Mouse (Mus musculus): ENCODE results near the gene Tyw1.

The Tyw1 gene

GRCm38 (mm10) chr5:130310827-130311226 lies 55.4 kb downstream of the Tyw1 start:
- no peak for DNase-seq (ENCODE audit: extremely low read depth, insufficient read length, low spot score)

GRCm38 (mm10) chr5:130313488-130313887 lies 58.1 kb downstream of the Tyw1 start:
- no peak for DNase-seq (ENCODE audit: extremely low read depth, insufficient read length, low spot score)

- no peak for DNase-seq (ENCODE audit: extremely low read depth, insufficient read length, low spot score)
Observed at GRCm38 (mm10) chr5:130314926-130315325, 59.5 kb downstream of the Tyw1 start.

- no peak for DNase-seq (ENCODE audit: extremely low read depth, insufficient read length, low spot score)
Observed at GRCm38 (mm10) chr5:130316321-130316720, 60.9 kb downstream of the Tyw1 start.

- DNase-seq (ENCODE audit: extremely low read depth, insufficient read length, low spot score): no peak
Observed at GRCm38 (mm10) chr5:130319783-130320182, 64.4 kb downstream of the Tyw1 start.

GRCm38 (mm10) chr5:130320485-130320884 lies 65.1 kb downstream of the Tyw1 start:
- DNase-seq (ENCODE audit: extremely low read depth, insufficient read length, low spot score): no peak

- no peak for DNase-seq (ENCODE audit: extremely low read depth, insufficient read length, low spot score)
Observed at GRCm38 (mm10) chr5:130325486-130325885, 70.1 kb downstream of the Tyw1 start.

GRCm38 (mm10) chr5:130327615-130328263 lies 72.3 kb downstream of the Tyw1 start:
- no peak for DNase-seq (ENCODE audit: extremely low read depth, insufficient read length, low spot score)

- DNase-seq (ENCODE audit: extremely low read depth, insufficient read length, low spot score): no peak
Observed at GRCm38 (mm10) chr5:130328366-130328765, 72.9 kb downstream of the Tyw1 start.

- DNase-seq (ENCODE audit: extremely low read depth, insufficient read length, low spot score): no peak
Observed at GRCm38 (mm10) chr5:130329889-130330288, 74.5 kb downstream of the Tyw1 start.

GRCm38 (mm10) chr5:130330801-130331200 lies 75.4 kb downstream of the Tyw1 start:
- no peak for DNase-seq (ENCODE audit: extremely low read depth, insufficient read length, low spot score)

- no peak for DNase-seq (ENCODE audit: extremely low read depth, insufficient read length, low spot score)
Observed at GRCm38 (mm10) chr5:130331206-130331605, 75.8 kb downstream of the Tyw1 start.

GRCm38 (mm10) chr5:130333566-130333965 lies 78.1 kb downstream of the Tyw1 start:
- DNase-seq (ENCODE audit: extremely low read depth, insufficient read length, low spot score): no peak

GRCm38 (mm10) chr5:130333971-130334370 lies 78.6 kb downstream of the Tyw1 start:
- DNase-seq (ENCODE audit: extremely low read depth, insufficient read length, low spot score): no peak

- DNase-seq (ENCODE audit: extremely low read depth, insufficient read length, low spot score): no peak
Observed at GRCm38 (mm10) chr5:130335462-130335861, 80.0 kb downstream of the Tyw1 start.

- no peak for DNase-seq (ENCODE audit: extremely low read depth, insufficient read length, low spot score)
Observed at GRCm38 (mm10) chr5:130340656-130341055, 85.2 kb downstream of the Tyw1 start.

- no peak for DNase-seq (ENCODE audit: extremely low read depth, insufficient read length, low spot score)
Observed at GRCm38 (mm10) chr5:130344999-130345398, 89.6 kb downstream of the Tyw1 start.

GRCm38 (mm10) chr5:130345871-130346270 lies 90.5 kb downstream of the Tyw1 start:
- DNase-seq (ENCODE audit: extremely low read depth, insufficient read length, low spot score): peak; percentile 53

- no peak for DNase-seq (ENCODE audit: extremely low read depth, insufficient read length, low spot score)
Observed at GRCm38 (mm10) chr5:130355223-130355622, 99.8 kb downstream of the Tyw1 start.

- no peak for DNase-seq (ENCODE audit: extremely low read depth, insufficient read length, low spot score)
Observed at GRCm38 (mm10) chr5:130363111-130363510, 107.7 kb downstream of the Tyw1 start.

- DNase-seq (ENCODE audit: extremely low read depth, insufficient read length, low spot score): no peak
Observed at GRCm38 (mm10) chr5:130363773-130364172, 108.4 kb downstream of the Tyw1 start.

- no peak for DNase-seq (ENCODE audit: extremely low read depth, insufficient read length, low spot score)
Observed at GRCm38 (mm10) chr5:130368236-130368635, 112.8 kb downstream of the Tyw1 start.

- DNase-seq (ENCODE audit: extremely low read depth, insufficient read length, low spot score): no peak
Observed at GRCm38 (mm10) chr5:130369237-130369636, 113.8 kb downstream of the Tyw1 start, which contains the start of gene Caln1. TSS of gene Caln1 (plus strand) at chr5:130369455.

All from 3134 (cell line).